Mouse (Mus musculus) forebrain, embryonic 15.5 days (tissue): ENCODE measurements around the gene Cds2. TPM values are rescaled to one million over a fixed set of nuclear protein-coding genes. Genes with fewer than 3 reads are reported as not detected.
"Not testable (repeated sequence)": the region's sequence is repeated elsewhere in the genome, so short reads cannot be mapped to it uniquely, and the experiment has no call there.

Experiments used
- ATAC-seq: fragments of 200-750 bp; cut with Nextera tagmentation; replicated peaks from 2 replicates; pipeline ENCODE4 v1.8.0; 2017; ENCODE audit warnings: mild to moderate bottlenecking, moderate TSS enrichment, moderate library complexity
- H3K27ac ChIP-seq: fragments of 300-500 bp; sonication (generic); replicated peaks from 2 replicates; pipeline ENCODE4 v1.5.1; 2015; ENCODE audit warnings: mild to moderate bottlenecking, inconsistent platforms
- H3K27me3 ChIP-seq: fragments of 300-500 bp; sonication (generic); 2 replicates; pipeline ENCODE4 v1.6.1; 2015; ENCODE audit warnings: inconsistent platforms
- H3K36me3 ChIP-seq: fragments of 300-500 bp; sonication (generic); 2 replicates; pipeline ENCODE4 v1.6.1; 2015; ENCODE audit warnings: mild to moderate bottlenecking, inconsistent platforms
- H3K4me1 ChIP-seq: fragments of 300-500 bp; sonication (generic); 2 replicates; pipeline ENCODE4 v1.6.1; 2015; ENCODE audit warnings: inconsistent platforms
- H3K4me2 ChIP-seq: fragments of 300-500 bp; sonication (generic); replicated peaks from 2 replicates; pipeline ENCODE4 v1.6.1; 2015; ENCODE audit warnings: mild to moderate bottlenecking, inconsistent platforms
- H3K4me3 ChIP-seq: fragments of 300-500 bp; sonication (generic); 2 replicates; pipeline ENCODE4 v1.5.1; 2015; ENCODE audit warnings: mild to moderate bottlenecking, inconsistent platforms
- H3K9ac ChIP-seq: fragments of 300-500 bp; sonication (generic); replicated peaks from 2 replicates; pipeline ENCODE4 v1.6.1; 2015; ENCODE audit warnings: mild to moderate bottlenecking, inconsistent platforms
- H3K9me3 ChIP-seq: fragments of 300-500 bp; sonication (generic); 2 replicates; pipeline ENCODE4 v1.6.1; 2016; ENCODE audit warnings: inconsistent platforms
- WGBS: fragments of 180-500 bp; shearing (Covaris S2); methylation state at CpG from one replicate; pipeline ENCODE4 v1.1.7; 2015; ENCODE audit warnings: mixed read lengths; 5-methylcytosine and 5-hydroxymethylcytosine counted together
- polyA plus RNA-seq: library from polyadenylated mRNA; unstranded; fragments of >200 nt; fragmentation: Nextera tagmentation; extraction: Ambion mirVana; gene quantifications from 2 replicates; pipeline ENCODE4 v1.2.1, GENCODE M21; 2015

Cds2 gene
- polyA plus RNA-seq, 1 experiment from 2014 or later: 25.7 TPM

DNA sequence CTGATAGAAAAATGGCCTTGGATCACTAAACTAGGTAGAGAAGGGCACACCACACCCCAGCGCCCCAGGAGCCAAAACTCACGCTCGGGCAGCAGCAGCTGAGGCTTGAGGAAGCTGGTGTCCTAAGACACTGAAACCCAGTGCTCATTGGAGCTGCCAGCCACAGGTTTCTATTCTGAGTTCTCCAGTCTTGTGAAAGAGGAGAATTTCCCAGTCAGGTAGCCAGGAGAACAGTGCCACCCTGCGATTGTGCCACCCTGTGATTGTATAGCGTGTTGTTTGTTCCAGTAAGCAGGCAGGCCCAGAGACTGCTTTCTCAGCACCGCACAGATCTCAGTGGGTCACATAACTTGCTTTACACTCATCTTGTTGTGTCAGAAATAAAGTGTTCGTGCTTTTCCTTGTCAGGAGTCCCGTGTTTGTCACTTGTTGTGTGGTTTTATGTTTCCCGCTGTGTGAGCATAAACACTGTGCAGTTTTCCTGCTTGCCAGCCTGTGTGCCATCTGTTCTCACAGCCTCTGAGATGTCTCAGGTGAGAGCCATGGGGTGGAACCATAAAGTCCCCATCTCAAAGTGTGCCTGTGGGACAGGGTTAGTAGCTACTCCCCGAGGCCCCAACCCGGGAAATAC, 44.4 kb downstream of the Cds2 start:
- no peak overlapping the region for H3K9ac ChIP-seq
- H3K4me3 ChIP-seq: no peak overlapping the region
- no peaks in the 10 kb centered on the region for H3K4me1 ChIP-seq
- WGBS: 90% methylated on average over 11 of the region's 11 CpGs
- ATAC-seq: no peak
- H3K27me3 ChIP-seq: no peaks in the 10 kb centered on the region
- H3K9me3 ChIP-seq: no peaks in the 10 kb centered on the region
- peaks cover 45% of the 10 kb centered on the region for H3K36me3 ChIP-seq
- H3K4me2 ChIP-seq: no peak overlapping the region
- H3K27ac ChIP-seq: no peak overlapping the region

DNA sequence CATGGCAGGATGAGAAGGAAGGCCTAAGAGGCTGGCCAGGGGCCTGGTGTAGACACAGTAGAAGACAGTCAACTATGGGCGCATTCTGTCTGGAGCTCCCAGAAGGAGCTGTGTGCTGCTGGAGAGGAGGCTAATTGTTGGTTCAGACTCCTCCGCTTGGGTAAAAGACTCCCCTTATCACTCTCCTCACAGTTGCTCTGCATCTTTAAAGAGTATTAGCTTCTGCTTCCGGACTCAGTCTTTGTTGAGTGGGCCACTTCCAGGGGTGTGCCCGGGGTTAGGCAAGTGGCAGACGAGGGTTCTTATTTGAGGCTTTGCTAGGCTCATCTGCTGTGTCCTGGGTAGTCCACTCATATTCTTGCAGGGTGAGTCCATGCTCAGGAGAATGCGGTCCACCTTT, 45.9 kb downstream of the Cds2 start:
- H3K9ac ChIP-seq: no peak overlapping the region
- H3K4me1 ChIP-seq: no peaks in the 10 kb centered on the region
- WGBS: 96% methylated on average over 6 of the region's 6 CpGs
- no peak overlapping the region for H3K27ac ChIP-seq
- peaks cover 34% of the 10 kb centered on the region for H3K36me3 ChIP-seq
- H3K4me3 ChIP-seq: no peak overlapping the region
- no peak overlapping the region for H3K4me2 ChIP-seq
- no peak for ATAC-seq
- H3K9me3 ChIP-seq: no peaks in the 10 kb centered on the region
- H3K27me3 ChIP-seq: no peaks in the 10 kb centered on the region

DNA sequence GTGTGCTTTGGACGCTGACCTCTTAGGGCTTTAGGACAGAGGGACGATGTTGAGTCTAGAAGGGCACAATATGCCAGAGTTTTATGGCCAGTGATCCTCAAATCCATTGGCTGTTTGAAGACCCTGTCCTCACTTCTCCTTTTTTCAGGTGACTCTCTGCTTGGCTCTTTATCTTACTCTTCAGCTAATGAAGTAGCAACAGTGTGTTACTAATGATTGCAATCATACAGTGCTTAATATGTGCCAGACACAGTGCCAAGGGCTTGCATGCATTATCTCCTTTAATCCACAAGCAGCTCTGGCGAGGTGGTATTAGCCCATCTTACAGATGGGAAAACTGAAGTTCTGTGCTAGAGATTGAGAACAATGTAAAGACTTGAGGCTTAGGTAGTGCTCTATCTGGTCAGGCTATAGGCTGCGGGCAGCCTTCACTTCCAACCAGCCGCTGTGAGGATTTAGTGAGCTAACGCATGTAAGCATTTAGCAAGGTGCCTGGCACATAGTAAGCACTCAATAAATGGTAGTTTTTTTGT, 46.5 kb downstream of the Cds2 start:
- H3K9me3 ChIP-seq: no peaks in the 10 kb centered on the region
- WGBS: 94% methylated on average over 6 of the region's 6 CpGs
- no peak overlapping the region for H3K4me2 ChIP-seq
- H3K27me3 ChIP-seq: no peaks in the 10 kb centered on the region
- no peak overlapping the region for H3K27ac ChIP-seq
- ATAC-seq: no peak
- no peak overlapping the region for H3K9ac ChIP-seq
- peaks cover 28% of the 10 kb centered on the region for H3K36me3 ChIP-seq
- H3K4me1 ChIP-seq: no peaks in the 10 kb centered on the region
- H3K4me3 ChIP-seq: no peak overlapping the region

DNA sequence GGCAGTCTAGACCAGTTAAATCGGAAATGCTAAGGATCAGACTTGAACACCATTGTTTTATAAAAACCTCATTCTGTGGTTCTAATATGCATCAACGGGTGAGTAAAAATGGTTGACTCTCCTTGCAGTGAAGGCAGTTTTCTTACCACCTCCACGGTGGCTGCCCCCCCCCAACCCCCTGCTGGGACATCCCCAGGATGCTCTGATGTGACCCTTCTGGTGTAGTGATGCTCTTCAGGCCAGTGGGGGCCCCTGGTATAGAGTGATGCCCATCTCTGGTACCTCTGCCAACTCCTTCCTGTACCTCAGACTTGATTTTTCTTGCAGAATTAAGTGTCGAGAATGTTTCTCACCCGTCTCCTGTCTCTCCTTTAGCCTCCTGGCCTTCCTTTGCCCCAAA, 49.7 kb downstream of the Cds2 start:
- ATAC-seq: no peak
- no peak overlapping the region for H3K4me3 ChIP-seq
- H3K36me3 ChIP-seq: peaks cover 8% of the 10 kb centered on the region; the same call in 1 of the 2 replicates
- 78% methylated on average over 5 of the region's 5 CpGs for WGBS
- H3K27me3 ChIP-seq: no peaks in the 10 kb centered on the region
- H3K9me3 ChIP-seq: no peaks in the 10 kb centered on the region
- no peak overlapping the region for H3K4me2 ChIP-seq
- H3K4me1 ChIP-seq: no peaks in the 10 kb centered on the region
- H3K9ac ChIP-seq: no peak overlapping the region
- H3K27ac ChIP-seq: no peak overlapping the region

DNA sequence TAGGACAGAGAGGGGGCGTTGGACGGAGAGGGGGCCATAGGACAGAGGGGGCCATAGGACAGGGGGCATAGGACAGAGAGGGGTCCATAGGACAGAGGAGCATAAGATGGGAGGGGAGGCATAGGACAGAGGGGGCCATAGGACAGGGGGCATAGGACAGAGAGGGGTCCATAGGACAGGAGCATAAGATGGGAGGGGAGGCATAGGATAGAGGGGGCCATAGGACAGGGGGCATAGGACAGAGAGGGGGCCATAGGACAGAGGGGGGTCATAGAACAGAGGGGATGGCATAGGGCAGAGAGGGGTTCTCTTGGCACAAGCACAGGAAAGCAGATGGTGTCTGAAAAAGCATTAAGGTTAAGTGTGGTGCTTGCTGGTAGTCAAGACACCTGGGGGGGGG, 50.6 kb downstream of the Cds2 start:
- ATAC-seq: 0 out of 2 replicates have a peak, but pooled peaks have one; percentile 12
- no peaks in the 10 kb centered on the region for H3K4me1 ChIP-seq
- 0 out of 2 replicates have a peak, but pooled peaks cover 7% of the 10 kb centered on the region for H3K36me3 ChIP-seq
- H3K27ac ChIP-seq: no peak overlapping the region
- H3K9me3 ChIP-seq: no peaks in the 10 kb centered on the region
- no peaks in the 10 kb centered on the region for H3K27me3 ChIP-seq
- H3K9ac ChIP-seq: no peak overlapping the region
- no peak overlapping the region for H3K4me2 ChIP-seq
- 100% methylated on average over 2 of the region's 2 CpGs for WGBS
- H3K4me3 ChIP-seq: no peak overlapping the region

DNA sequence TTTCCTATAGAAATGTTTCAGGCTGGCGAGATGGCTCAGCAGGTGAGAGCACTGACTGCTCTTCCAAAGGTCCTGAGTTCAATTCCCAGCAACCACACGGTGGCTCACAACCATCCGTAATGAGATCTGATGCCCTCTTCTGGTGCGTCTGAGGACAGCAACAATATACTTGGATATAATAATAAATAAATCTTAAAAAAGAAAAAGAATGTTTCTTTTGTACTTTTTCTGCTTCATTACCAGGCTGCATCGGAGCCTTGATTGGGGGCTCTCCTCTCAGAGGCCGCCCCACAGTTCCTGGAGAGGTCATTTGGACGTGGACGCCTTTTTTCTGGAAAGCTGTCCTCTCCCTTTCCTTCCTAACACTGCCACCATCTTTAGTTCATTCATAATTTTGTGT, 51.1 kb downstream of the Cds2 start:
- not testable (repeated sequence) for H3K36me3 ChIP-seq, H3K4me2 ChIP-seq, ATAC-seq

DNA sequence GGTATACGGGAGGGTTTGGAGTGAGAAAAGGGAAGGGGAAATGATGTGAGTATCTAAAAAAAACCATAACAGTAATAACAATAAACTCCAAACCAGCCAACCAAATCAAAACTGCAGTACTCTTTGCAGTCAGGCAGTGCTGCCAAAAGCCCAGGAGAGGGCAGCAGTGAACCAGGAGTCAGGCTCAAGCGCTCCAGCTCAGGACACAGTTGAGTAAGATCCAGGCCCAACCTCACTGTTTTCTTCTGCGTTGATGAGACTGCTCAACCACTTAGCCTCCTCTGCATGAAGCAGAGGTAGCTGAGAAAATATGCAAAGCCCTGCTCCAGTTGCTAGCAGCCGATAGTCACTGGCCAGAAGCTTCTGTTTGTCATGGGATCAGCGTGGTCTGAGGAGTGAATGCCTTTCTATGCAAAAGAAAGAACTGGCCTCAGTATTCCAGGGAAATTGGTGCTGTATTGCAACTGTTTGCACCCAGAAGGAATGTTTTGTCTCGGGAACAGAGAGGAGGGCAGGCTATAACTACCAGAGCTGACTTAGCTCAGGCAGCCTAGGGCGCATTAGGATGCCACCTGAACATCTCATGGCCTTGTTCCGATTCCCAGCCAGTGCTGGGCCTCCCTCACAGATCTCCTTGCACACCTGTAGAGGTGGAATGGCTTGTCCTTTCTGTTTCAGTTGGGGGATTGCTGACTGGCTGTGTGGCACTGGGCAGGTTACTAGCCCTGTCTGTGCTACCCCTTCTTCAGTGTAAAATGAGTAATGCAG, 53.3 kb downstream of the Cds2 start:
- H3K36me3 ChIP-seq: 0 out of 2 replicates have a peak, but pooled peaks cover 4% of the 10 kb centered on the region
- no peak overlapping the region for H3K4me2 ChIP-seq
- H3K9ac ChIP-seq: no peak overlapping the region
- no peak overlapping the region for H3K4me3 ChIP-seq
- H3K9me3 ChIP-seq: no peaks in the 10 kb centered on the region
- no peaks in the 10 kb centered on the region for H3K4me1 ChIP-seq
- peak; percentile 78 for ATAC-seq
- no peaks in the 10 kb centered on the region for H3K27me3 ChIP-seq
- H3K27ac ChIP-seq: no peak overlapping the region
- WGBS: 39% methylated on average over 8 of the region's 8 CpGs

More for the DNA sequence above, 51.1 kb downstream of the Cds2 start:
- H3K9me3 ChIP-seq, H3K4me1 ChIP-seq, H3K4me3 ChIP-seq, H3K9ac ChIP-seq, H3K27ac ChIP-seq, H3K27me3 ChIP-seq: not testable (repeated sequence)
- WGBS: 87% methylated on average over 8 of the region's 8 CpGs

DNA sequence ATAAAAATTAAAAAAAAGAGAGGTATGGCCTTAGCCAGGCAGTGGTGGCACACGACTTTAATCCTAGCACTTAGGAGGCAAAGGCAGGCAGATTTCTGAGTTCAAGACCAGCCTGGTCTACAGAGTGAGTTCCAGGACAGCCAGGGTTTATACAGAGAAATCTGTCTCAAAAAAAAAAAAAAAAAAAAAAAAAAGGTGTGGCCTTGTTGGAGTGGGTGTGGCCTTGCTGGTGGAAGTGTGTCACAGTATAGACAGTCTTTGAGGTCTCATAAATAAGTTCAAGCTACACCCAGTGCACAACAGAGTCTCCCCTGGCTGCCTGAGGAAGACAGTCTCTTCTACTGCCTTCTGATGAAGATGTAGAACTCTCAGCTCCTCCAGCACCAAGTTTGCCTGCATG, 54.2 kb downstream of the Cds2 start:
- Histone ChIP-seq H3K4me2 (no peak overlapping the region), H3K27me3 (no peaks in the 10 kb centered on the region), H3K9ac (no peak overlapping the region), H3K4me1 (no peaks in the 10 kb centered on the region), H3K36me3 (no peaks in the 10 kb centered on the region), H3K4me3 (no peak overlapping the region), H3K27ac (no peak overlapping the region), H3K9me3 (no peaks in the 10 kb centered on the region)
- no peak for ATAC-seq
- WGBS: 91% methylated on average over 1 of the region's 1 CpGs

DNA sequence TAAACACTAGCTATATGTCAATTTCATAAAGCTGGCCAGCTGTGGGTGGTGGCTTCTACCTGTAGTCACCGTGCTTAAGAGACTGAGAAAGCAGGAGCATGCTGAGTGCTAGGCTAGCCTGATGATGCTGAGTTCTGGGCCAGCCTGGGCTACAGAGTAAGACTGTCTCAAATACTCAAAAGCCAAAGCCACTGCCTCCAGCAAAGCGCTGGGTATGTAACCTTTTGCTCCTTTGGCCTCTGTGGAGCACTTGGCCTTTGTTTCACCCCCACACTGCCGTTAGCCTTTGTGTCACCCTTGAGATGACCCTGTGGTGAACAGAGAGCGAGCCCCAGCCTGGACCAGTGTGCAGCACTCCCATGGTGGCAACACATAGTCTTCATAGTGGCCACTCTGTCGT, 57.6 kb downstream of the Cds2 start:
- Histone ChIP-seq H3K4me2 (no peak overlapping the region), H3K36me3 (no peaks in the 10 kb centered on the region), H3K9me3 (no peaks in the 10 kb centered on the region), H3K4me3 (no peak overlapping the region), H3K27ac (no peak overlapping the region), H3K4me1 (no peaks in the 10 kb centered on the region), H3K9ac (no peak overlapping the region), H3K27me3 (no peaks in the 10 kb centered on the region)
- no peak for ATAC-seq
- WGBS: 77% methylated on average over 5 of the region's 5 CpGs

DNA sequence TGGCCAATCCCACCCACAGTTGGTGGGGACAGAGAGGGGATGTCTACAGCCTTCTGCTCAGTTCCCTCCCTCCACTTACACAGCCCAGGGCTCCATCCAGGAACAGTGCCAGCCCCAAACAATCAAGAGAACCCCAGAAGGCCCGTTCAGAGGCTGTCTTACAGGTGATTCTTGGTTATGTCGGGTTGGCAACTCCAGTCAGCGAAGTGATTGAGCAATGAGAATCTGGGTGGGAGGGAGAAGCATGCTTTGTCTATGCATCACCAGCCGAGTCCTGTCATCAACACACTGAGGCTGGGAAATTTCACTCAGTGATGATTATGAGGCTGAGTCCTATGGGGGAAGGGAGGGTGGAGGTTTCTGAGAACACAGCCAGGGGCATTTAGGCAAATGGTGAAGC, 60.6 kb downstream of the Cds2 start:
- Histone ChIP-seq H3K9ac (no peak overlapping the region), H3K9me3 (no peaks in the 10 kb centered on the region), H3K36me3 (no peaks in the 10 kb centered on the region), H3K4me2 (no peak overlapping the region), H3K4me1 (no peaks in the 10 kb centered on the region), H3K4me3 (no peak overlapping the region), H3K27me3 (no peaks in the 10 kb centered on the region), H3K27ac (no peak overlapping the region)
- no peak for ATAC-seq
- 58% methylated on average over 4 of the region's 4 CpGs for WGBS

DNA sequence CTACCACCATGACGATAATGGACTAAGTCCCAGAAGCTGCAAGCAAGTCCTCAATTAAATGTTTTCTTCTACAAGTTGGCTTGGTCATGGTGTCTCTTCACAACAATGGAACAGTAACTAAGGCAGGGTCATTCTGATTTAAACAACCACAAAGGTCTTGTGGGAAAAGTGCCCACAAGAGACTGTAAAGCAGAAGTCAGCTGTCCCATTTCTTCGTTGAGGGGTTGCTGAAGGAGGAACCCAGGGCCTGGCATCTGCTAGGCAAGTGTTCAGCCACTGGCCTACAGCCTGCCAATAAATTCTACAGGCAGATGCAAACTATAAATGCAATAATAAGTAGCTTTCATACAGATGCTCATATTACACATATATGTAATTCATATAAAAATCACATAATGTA, 74.3 kb downstream of the Cds2 start:
- Histone ChIP-seq H3K27ac (no peak overlapping the region), H3K27me3 (no peaks in the 10 kb centered on the region), H3K9ac (no peak overlapping the region), H3K4me1 (no peaks in the 10 kb centered on the region), H3K9me3 (no peaks in the 10 kb centered on the region), H3K36me3 (no peaks in the 10 kb centered on the region), H3K4me3 (no peak overlapping the region), H3K4me2 (no peak overlapping the region)
- 81% methylated on average over 2 of the region's 2 CpGs for WGBS
- ATAC-seq: no peak

DNA sequence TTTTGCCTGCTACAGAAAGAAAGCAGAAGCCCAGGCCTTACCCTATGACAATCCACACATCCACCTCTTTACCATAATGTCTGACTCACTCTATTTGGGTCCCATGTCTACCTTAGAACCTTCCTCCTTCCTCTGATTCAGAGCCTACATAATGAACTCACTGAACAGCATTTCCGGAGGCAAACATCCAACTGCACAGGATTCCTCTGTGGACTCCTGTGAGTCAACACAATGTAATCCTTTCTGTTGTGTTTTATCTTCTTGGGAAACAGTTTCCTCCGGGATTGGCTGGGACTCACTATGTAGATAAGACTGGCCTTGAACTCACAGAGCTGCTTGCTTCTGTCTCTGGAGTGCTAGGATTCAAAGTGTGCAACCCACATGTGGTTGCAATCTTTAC, 77.4 kb downstream of the Cds2 start:
- H3K27me3 ChIP-seq: no peaks in the 10 kb centered on the region
- H3K9ac ChIP-seq: no peak overlapping the region
- H3K4me1 ChIP-seq: no peaks in the 10 kb centered on the region
- H3K4me3 ChIP-seq: no peak overlapping the region
- H3K4me2 ChIP-seq: no peak overlapping the region
- H3K27ac ChIP-seq: no peak overlapping the region
- 83% methylated on average over 2 of the region's 2 CpGs for WGBS
- H3K9me3 ChIP-seq: no peaks in the 10 kb centered on the region
- no peak for ATAC-seq
- no peaks in the 10 kb centered on the region for H3K36me3 ChIP-seq
